Mouse (Mus musculus) stomach, adult 2 months (tissue): ENCODE data around the gene Zfp944. TPM values are rescaled to one million over a fixed set of nuclear protein-coding genes. Genes with fewer than 3 reads are reported as not detected.

Experiments
- polyA plus RNA-seq: library from polyadenylated mRNA; depleted of rRNA; stranded (reverse); fragments of >200 nt; gene quantifications from 2 replicates; pipeline ENCODE4 v1.2.3, GENCODE M21; 2012; rRNA removed

Zfp944 gene
- polyA plus RNA-seq, result 0.87 and 0.99 TPM in 2 replicates

DNA sequence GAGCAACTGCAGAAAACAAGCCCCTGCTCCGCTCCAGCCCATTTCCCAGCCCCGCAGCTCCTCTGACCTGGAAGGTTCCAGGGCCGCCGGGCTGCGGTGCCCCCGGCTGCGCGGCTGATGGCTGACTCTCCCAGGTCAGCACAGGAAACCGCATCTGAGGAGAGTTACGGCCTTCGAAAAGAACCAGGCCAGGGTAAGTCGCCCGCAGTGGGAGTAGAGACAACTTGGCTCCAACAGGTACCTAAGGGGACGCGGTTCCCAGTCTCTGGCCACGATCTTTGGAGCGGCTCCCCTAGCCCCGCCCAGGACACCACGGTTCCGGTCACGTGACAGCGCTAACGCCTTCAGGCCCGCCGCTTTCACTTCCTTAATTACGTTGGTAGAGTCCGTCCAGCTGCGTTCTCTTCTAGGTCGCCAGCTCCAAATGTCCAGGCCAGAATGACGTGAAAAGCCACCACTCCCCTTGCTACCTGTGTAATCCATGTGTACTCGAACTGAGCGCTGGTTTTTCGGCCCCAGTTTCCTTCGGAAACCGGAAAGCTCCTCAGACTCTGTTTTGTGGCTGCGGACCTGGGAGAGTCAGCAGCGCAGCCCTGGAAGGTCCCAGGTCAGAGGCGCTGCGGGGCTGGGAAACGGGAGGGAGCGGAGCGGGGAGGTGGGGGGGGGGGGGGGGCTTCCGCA is at the start of gene Zfp944, which contains the start of gene Zfp758:
Gene Zfp944, minus strand, starts transcription at position 300 of the 681 bp plus-strand sequence.
Gene Zfp758, plus strand, starts transcription at position 353 of the 681 bp plus-strand sequence.

DNA sequence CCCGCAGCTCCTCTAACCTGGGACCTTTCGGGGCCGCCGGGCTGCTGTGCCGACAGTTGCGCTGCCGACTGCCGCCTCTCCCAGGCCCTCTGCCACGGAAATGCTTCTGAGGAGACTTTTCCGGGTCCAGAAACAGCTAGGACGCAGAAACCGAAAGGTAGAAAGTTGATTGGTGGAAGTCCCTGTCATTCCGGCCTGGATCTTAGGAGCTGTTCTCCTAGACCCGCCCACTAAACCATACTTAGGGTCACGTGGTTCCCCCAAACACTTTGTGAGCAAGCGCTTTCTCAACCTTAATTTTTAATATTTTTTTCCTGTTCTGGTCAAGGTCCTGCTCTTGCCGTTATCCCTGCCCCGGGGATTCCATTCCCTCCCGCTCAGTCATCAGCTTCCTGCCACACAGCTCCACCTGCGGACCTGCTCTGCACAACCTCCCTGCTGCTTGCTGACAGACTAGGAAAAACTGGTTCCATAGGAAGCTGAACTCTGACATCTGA is 46.4 kb downstream of the Zfp944 start, which contains the start of gene CT030661.1:
Gene CT030661.1, minus strand, starts transcription at position 108 of the 497 bp plus-strand sequence.

Other genes starting within 250 kb of the Zfp944 start
- gene Zfp947, start 195.2 kb downstream of the Zfp944 start, polyA plus RNA-seq, result 0.05 TPM in 1 of 2 replicates, not detected in the other
- gene Zfp994, start 135.8 kb downstream of the Zfp944 start, polyA plus RNA-seq, result 0.01 and 0.02 TPM in 2 replicates
- 0.03 and 0.05 TPM in 2 replicates for gene CT030661.1, start 46.6 kb downstream of the Zfp944 start, polyA plus RNA-seq
- 0.15 and 0.30 TPM in 2 replicates for gene Zfp758, start 53 bp upstream of the Zfp944 start, polyA plus RNA-seq
- gene Zfp946, start 62.8 kb upstream of the Zfp944 start, polyA plus RNA-seq, result 0.67 and 1.0 TPM in 2 replicates
- not detected in 2 replicates for gene Vmn2r111, start 212.1 kb upstream of the Zfp944 start, polyA plus RNA-seq
- not detected in 2 replicates for gene Vmn2r112, start 239.6 kb upstream of the Zfp944 start, polyA plus RNA-seq